Mouse (Mus musculus): ENCODE measurements around the gene Pced1b.

The Pced1b gene

GRCm38 (mm10) chr15:97288690-97289089 lies 41.8 kb downstream of the Pced1b start:
- DNase-seq, result no peak

GRCm38 (mm10) chr15:97289176-97289575 lies 42.3 kb downstream of the Pced1b start:
- no peak for DNase-seq

- no peak for DNase-seq
Measured at GRCm38 (mm10) chr15:97290351-97290750, 43.4 kb downstream of the Pced1b start.

- DNase-seq, result no peak
Measured at GRCm38 (mm10) chr15:97291291-97292050, 44.6 kb downstream of the Pced1b start.

- no peak for DNase-seq
Measured at GRCm38 (mm10) chr15:97307935-97308334, 61.0 kb downstream of the Pced1b start.

GRCm38 (mm10) chr15:97309533-97309932 lies 62.6 kb downstream of the Pced1b start:
- no peak for DNase-seq

GRCm38 (mm10) chr15:97310251-97310650 lies 63.3 kb downstream of the Pced1b start:
- no peak for DNase-seq

GRCm38 (mm10) chr15:97311211-97311610 lies 64.3 kb downstream of the Pced1b start:
- DNase-seq, result no peak

GRCm38 (mm10) chr15:97311937-97312336 lies 65.0 kb downstream of the Pced1b start:
- DNase-seq, result no peak

GRCm38 (mm10) chr15:97314720-97315421 lies 68.0 kb downstream of the Pced1b start:
- DNase-seq, result no peak

- no peak for DNase-seq
Measured at GRCm38 (mm10) chr15:97315422-97315757, 68.5 kb downstream of the Pced1b start.

- no peak for DNase-seq
Measured at GRCm38 (mm10) chr15:97318365-97319001, 71.6 kb downstream of the Pced1b start.

- no peak for DNase-seq
Measured at GRCm38 (mm10) chr15:97322821-97323220, 75.9 kb downstream of the Pced1b start.

GRCm38 (mm10) chr15:97323466-97323865 lies 76.6 kb downstream of the Pced1b start:
- no peak for DNase-seq

- DNase-seq, result no peak
Measured at GRCm38 (mm10) chr15:97324311-97324710, 77.4 kb downstream of the Pced1b start.

- DNase-seq, result peak; percentile 49
Measured at GRCm38 (mm10) chr15:97327500-97328081, 80.7 kb downstream of the Pced1b start.

GRCm38 (mm10) chr15:97332582-97332981 lies 85.7 kb downstream of the Pced1b start:
- DNase-seq, result no peak

GRCm38 (mm10) chr15:97337636-97338352 lies 90.9 kb downstream of the Pced1b start:
- DNase-seq, result no peak

GRCm38 (mm10) chr15:97338377-97339060 lies 91.6 kb downstream of the Pced1b start:
- DNase-seq, result no peak

- DNase-seq, result no peak
Measured at GRCm38 (mm10) chr15:97342336-97342735, 95.4 kb downstream of the Pced1b start.

- no peak for DNase-seq
Measured at GRCm38 (mm10) chr15:97342945-97343344, 96.0 kb downstream of the Pced1b start.

GRCm38 (mm10) chr15:97343921-97344320 lies 97.0 kb downstream of the Pced1b start:
- no peak for DNase-seq

Measured in right cerebral cortex, postnatal 4 days (tissue).